Mouse (Mus musculus) midbrain, embryonic 14.5 days (tissue): ENCODE data around the gene Pitpnm2. TPM values are rescaled to one million over a fixed set of nuclear protein-coding genes. Genes with fewer than 3 reads are reported as not detected.
A peak's percentile ranks its signal among the peaks of the same experiment; 100 is the strongest.

ENCODE experiments used
- ATAC-seq: fragments of 200-750 bp; cut with Nextera tagmentation; 2 replicates; pipeline ENCODE4 v1.8.0; 2017; ENCODE audit warnings: moderate number of reproducible peaks, moderate library complexity; ENCODE audit not compliant: low FRiP score, low TSS enrichment
- DNase-seq: peaks from one replicate; pipeline ENCODE4 v3.0.0-alpha.2; 2015
- H3K27ac ChIP-seq: fragments of 300-500 bp; sonication (generic); replicated peaks from 2 replicates; pipeline ENCODE4 v1.5.1; 2014; ENCODE audit warnings: mild to moderate bottlenecking, low read depth, low read length, moderate library complexity
- H3K27me3 ChIP-seq: fragments of 300-500 bp; sonication (generic); 2 replicates; pipeline ENCODE4 v1.6.1; 2014; ENCODE audit warnings: low read length, control low read depth, mixed read lengths; ENCODE audit not compliant: control insufficient read depth, insufficient read depth
- H3K36me3 ChIP-seq: fragments of 300-500 bp; sonication (generic); 2 replicates; pipeline ENCODE4 v1.6.1; 2014; ENCODE audit warnings: low read length, control low read depth; ENCODE audit not compliant: control insufficient read depth, insufficient read depth
- H3K4me1 ChIP-seq: fragments of 300-500 bp; sonication (generic); 2 replicates; pipeline ENCODE4 v1.6.1; 2014; ENCODE audit warnings: mild to moderate bottlenecking, antibody characterized with exemption, low read length, control low read depth; ENCODE audit not compliant: control insufficient read depth, insufficient read depth
- H3K4me2 ChIP-seq: fragments of 300-500 bp; sonication (generic); 2 replicates; pipeline ENCODE4 v1.6.1; 2014; ENCODE audit warnings: mild to moderate bottlenecking, low read length, moderate library complexity
- H3K4me3 ChIP-seq: fragments of 300-500 bp; sonication (generic); replicated peaks from 2 replicates; pipeline ENCODE4 v1.5.1; 2014; ENCODE audit warnings: low read depth, low read length
- H3K9ac ChIP-seq: fragments of 300-500 bp; sonication (generic); replicated peaks from 2 replicates; pipeline ENCODE4 v1.6.1; 2014; ENCODE audit warnings: mild to moderate bottlenecking, low read length, moderate library complexity
- H3K9me3 ChIP-seq: fragments of 300-500 bp; sonication (generic); 2 replicates; pipeline ENCODE4 v1.6.1; 2016; ENCODE audit warnings: low read length, control low read depth, mixed read lengths; ENCODE audit not compliant: control insufficient read depth
- WGBS: fragments of 180-500 bp; shearing (Covaris S2); extraction: QIAGEN DNeasy Blood & Tissue Kit; methylation state at CpG from one replicate; pipeline ENCODE4 v1.1.7; 2014; 5-methylcytosine and 5-hydroxymethylcytosine counted together
- polyA plus RNA-seq: library from polyadenylated mRNA; unstranded; fragments of >200 nt; fragmentation: Nextera tagmentation; extraction: Ambion mirVana; gene quantifications from 2 replicates; pipeline ENCODE4 v1.2.1, GENCODE M21; 2014

The Pitpnm2 gene
- polyA plus RNA-seq, 1 experiment from 2014 or later: 11.6 TPM

DNA sequence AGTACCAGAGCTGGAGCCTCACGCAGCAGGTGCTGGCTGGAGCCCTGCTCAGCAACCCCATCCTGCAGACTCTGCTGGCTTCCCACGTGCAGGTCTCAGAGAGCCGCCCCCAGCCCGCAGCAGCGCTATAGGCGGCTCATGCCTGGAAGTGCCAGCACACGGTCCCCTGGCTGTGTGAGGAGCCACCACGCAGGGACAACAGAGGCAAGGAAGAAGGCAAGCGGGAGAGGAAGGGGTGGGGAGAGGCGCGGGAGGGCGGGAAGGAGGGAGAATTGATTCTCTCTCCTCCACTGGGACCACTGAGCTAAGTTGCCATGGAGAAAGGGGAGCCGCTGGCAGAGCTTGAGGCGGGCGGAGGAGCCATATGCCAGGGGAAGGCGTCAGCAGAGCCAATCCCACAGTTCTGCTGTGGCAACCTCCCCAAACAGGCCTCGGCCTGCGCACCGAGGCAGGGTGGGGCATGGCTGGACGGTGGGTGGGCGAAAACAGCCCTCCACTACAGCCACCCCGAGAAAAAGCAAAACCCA, 62.5 kb downstream of the Pitpnm2 start:
- Histone ChIP-seq H3K4me3 (peak overlapping the region; percentile 30), H3K9ac (peak overlapping the region; percentile 49), H3K36me3 (no peaks in the 10 kb centered on the region), H3K9me3 (no peaks in the 10 kb centered on the region), H3K4me2 (peak overlapping the region; percentile 65), H3K27me3 (no peaks in the 10 kb centered on the region), H3K27ac (peak overlapping the region; percentile 88), H3K4me1 (peaks cover 65% of the 10 kb centered on the region)
- DNase-seq (peak; percentile 87), ATAC-seq (peak; percentile 77)
- 4% methylated on average over 22 of the region's 22 CpGs for WGBS

DNA sequence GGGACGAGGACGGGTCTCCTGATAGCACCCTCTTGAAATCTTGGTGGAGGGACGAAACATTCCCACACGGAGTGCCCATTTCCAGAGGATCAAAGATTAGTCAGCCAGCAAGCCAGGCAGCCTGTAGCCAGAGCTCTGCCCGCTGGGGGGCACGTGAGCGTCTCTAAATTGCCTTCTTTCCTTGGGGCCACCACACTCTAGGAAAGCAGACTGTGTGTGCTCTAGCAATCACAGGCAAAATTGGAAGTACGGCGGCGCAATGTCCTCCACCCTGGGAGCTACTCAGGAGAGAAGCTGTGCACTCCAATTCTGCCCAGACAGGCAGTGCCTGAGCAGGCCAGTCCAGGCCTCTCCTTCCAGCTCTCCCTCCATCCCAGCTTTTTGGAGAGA, 63.1 kb downstream of the Pitpnm2 start:
- H3K36me3 ChIP-seq: no peaks in the 10 kb centered on the region
- WGBS: 30% methylated on average over 10 of the region's 10 CpGs
- DNase-seq (peak; percentile 69), ATAC-seq (peak; percentile 15; the same call in 1 of the 2 replicates)
- H3K9ac ChIP-seq: peak overlapping the region; percentile 49
- no peaks in the 10 kb centered on the region for H3K27me3 ChIP-seq
- no peaks in the 10 kb centered on the region for H3K9me3 ChIP-seq
- H3K4me1 ChIP-seq: peaks cover 63% of the 10 kb centered on the region
- H3K4me3 ChIP-seq: peak overlapping the region; percentile 30
- peak overlapping the region; percentile 65 for H3K4me2 ChIP-seq
- peak overlapping the region; percentile 88 for H3K27ac ChIP-seq

- no peaks in the 10 kb centered on the region for H3K9me3 ChIP-seq
- H3K4me3 ChIP-seq: peak overlapping the region; percentile 30
- 40% methylated on average over 15 of the region's 15 CpGs for WGBS
- H3K4me1 ChIP-seq: peaks cover 63% of the 10 kb centered on the region
- ATAC-seq (no peak), DNase-seq (no peak)
- no peaks in the 10 kb centered on the region for H3K36me3 ChIP-seq
- peak overlapping the region; percentile 65 for H3K4me2 ChIP-seq
- H3K27ac ChIP-seq: peak overlapping the region; percentile 88
- peak overlapping the region; percentile 49; the same call in 1 of the 2 replicates for H3K9ac ChIP-seq
- H3K27me3 ChIP-seq: no peaks in the 10 kb centered on the region
These were observed 63.7 kb downstream of the Pitpnm2 start for GRCm38 (mm10) chr5:124185706-124186464.

DNA sequence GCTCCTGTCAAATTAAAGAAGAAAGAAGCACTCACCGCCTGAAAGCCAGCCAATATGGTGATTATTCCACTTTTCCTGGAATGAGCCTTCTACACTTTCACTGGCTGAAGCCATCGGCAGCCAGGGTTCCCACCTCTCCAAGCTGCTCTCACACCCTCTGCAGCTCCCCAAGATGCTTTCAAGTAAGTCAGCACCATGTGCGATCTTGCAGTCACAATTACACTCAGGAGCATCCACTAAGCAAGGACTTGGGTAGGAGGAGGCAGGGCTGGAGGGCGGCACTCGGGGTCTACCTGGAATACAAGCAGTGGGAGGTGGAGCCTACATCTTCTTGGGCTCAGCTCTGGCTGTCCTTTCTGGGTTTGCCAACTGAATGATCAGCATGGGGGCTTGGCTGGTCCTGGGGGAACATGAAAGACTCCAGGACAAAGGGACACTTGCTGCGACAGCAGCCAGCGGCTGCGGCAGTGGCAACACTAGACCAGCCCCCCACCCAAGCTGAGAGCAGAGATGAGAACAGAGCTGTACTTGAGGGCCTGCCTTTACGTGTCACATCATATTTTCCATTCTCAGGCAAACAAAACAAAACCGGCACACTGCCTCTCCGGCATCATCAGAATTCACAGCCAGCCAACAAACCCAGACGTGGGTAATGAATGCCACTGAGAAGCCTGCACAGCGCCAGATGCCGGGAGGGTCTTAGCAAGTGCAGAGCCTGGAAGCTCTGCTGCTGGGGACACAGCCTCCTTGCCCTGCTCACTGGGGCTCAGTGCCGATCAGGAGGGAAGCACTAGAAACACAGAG, 64.5 kb downstream of the Pitpnm2 start:
- Histone ChIP-seq H3K4me2 (peak overlapping the region; percentile 65), H3K27me3 (no peaks in the 10 kb centered on the region), H3K9ac (peak overlapping the region; percentile 49; the same call in 1 of the 2 replicates), H3K4me3 (peak overlapping the region; percentile 30), H3K27ac (peak overlapping the region; percentile 88), H3K9me3 (no peaks in the 10 kb centered on the region), H3K36me3 (no peaks in the 10 kb centered on the region), H3K4me1 (peaks cover 63% of the 10 kb centered on the region)
- WGBS: 2% methylated on average over 15 of the region's 15 CpGs
- DNase-seq: peak; percentile 75
- peak; percentile 49; the same call in 1 of the 2 replicates for ATAC-seq

GRCm38 (mm10) chr5:124184191-124184590, 65.4 kb downstream of the Pitpnm2 start:
- no peak for DNase-seq
- Histone ChIP-seq H3K27ac (peak overlapping the region; percentile 88), H3K9me3 (no peaks in the 10 kb centered on the region), H3K4me2 (peak overlapping the region; percentile 65), H3K4me1 (peaks cover 62% of the 10 kb centered on the region), H3K4me3 (peak overlapping the region; percentile 30), H3K9ac (peak overlapping the region; percentile 49), H3K27me3 (no peaks in the 10 kb centered on the region), H3K36me3 (no peaks in the 10 kb centered on the region)
- ATAC-seq: no peak
- WGBS: 65% methylated on average over 3 of the region's 3 CpGs

GRCm38 (mm10) chr5:124182642-124183041, 66.9 kb downstream of the Pitpnm2 start:
- Histone ChIP-seq H3K9me3 (no peaks in the 10 kb centered on the region), H3K27me3 (no peaks in the 10 kb centered on the region), H3K4me1 (peaks cover 48% of the 10 kb centered on the region), H3K9ac (no peak overlapping the region), H3K27ac (no peak overlapping the region), H3K4me3 (no peak overlapping the region), H3K36me3 (no peaks in the 10 kb centered on the region), H3K4me2 (no peak overlapping the region)
- ATAC-seq (no peak), DNase-seq (no peak)
- WGBS: 84% methylated on average over 7 of the region's 7 CpGs

DNA sequence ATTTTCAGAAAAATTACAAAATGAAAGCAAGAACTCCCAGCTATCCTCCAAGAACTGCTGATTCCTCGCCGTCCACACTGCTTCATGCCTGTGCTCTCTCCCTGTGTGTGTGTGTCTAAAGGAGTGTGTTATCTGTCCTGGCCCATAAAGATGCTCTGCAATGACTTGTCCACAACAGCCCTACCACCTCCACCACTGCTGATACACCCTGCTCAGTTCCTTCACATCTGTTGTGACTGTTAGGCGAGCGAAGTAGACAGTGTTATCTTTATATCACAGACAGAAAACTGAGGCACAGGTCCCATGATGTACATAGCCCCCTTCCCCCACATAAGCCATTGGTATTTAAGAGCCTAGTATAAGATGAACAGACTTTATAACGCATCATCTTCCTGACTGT, 67.5 kb downstream of the Pitpnm2 start:
- Histone ChIP-seq H3K9me3 (no peaks in the 10 kb centered on the region), H3K4me3 (no peak overlapping the region), H3K27me3 (no peaks in the 10 kb centered on the region), H3K4me2 (no peak overlapping the region), H3K36me3 (no peaks in the 10 kb centered on the region), H3K9ac (no peak overlapping the region), H3K4me1 (peaks cover 42% of the 10 kb centered on the region), H3K27ac (no peak overlapping the region)
- no peak for ATAC-seq
- 95% methylated on average over 5 of the region's 5 CpGs for WGBS
- no peak for DNase-seq

DNA sequence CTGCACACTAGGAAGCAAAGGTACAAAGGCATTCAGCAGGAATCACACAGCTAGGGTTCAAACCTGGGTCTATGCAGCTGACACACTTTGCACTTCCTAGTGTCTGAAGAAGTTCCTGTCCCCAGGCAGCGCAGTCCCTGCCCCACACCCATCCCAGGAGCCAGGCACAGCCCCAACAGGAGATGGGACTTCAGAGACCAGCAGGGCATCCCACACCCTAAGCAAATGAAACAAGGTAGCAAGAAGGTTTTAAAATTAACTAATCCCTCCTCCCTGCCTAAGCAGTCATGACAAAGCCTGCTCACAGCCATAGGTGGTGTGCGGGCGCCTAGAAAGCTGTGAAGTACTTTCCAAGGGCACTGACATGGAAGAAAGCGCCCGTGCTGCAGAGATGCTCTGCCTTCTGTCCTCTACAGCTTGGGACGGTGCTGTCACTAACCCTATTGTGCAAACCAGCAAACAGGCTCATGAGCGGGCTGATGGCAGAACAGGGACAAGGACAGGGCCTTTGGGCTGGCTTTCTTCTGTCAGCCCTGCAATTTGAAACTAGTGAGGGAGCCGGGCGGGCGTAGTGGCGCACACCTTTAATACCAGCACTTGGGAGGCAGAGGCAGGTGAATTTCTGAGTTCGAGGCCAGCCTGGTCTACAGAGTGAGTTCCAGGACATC, 68.9 kb downstream of the Pitpnm2 start:
- Histone ChIP-seq H3K27me3 (no peaks in the 10 kb centered on the region), H3K27ac (no peak overlapping the region), H3K9me3 (no peaks in the 10 kb centered on the region), H3K4me3 (no peak overlapping the region), H3K9ac (no peak overlapping the region), H3K4me2 (no peak overlapping the region), H3K36me3 (no peaks in the 10 kb centered on the region), H3K4me1 (peaks cover 38% of the 10 kb centered on the region)
- 74% methylated on average over 12 of the region's 12 CpGs for WGBS
- DNase-seq: no peak
- ATAC-seq: no peak
